Mouse (Mus musculus): ENCODE data around the gene Sh2d7. TPM values are rescaled to one million over a fixed set of nuclear protein-coding genes. Genes with fewer than 3 reads are reported as not detected.
"Not testable (repeated sequence)": the region's sequence is repeated elsewhere in the genome, so short reads cannot be mapped to it uniquely, and the experiment has no call there.

Gene Sh2d7
- total RNA-seq, 2 experiments from 2014 or later = not detected

DNA sequence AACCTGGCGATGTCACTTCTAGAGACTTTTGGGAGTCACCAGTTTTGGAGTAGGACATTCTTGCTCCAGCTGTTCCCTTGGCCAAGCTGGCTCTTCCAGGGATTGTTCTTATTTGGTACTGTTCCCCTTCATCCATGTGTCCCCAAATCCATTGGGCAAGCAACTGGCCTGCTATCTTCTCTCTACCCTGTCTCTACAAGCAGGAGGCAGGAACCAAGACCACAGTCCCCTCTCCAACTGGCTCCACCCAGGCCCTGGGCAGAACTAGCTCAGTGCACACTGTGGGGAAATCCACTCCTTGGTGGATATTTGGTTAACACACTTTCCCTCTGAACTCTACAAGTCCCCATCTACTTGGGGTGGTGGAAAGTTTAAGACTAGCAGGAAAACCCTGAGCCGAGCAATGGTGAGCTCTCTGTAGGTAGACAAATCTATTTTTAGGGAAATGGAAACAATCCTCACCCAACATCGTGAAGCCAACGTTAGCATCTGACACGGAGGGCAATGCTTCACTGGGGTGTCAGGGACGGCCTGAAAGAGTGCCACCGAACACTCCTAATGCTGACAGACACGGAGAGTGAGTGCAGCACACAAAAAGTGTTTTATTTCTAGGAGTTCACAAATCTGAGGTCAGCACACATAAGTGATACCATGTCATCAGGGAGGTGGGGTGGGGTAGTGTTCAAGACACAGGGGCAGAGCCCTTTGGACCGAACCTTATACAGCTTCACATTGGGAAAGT, 5.6 kb downstream of the Sh2d7 start:
- DNase-seq (ENCODE audit: low spot score in 2 of 2) = no peak

DNA sequence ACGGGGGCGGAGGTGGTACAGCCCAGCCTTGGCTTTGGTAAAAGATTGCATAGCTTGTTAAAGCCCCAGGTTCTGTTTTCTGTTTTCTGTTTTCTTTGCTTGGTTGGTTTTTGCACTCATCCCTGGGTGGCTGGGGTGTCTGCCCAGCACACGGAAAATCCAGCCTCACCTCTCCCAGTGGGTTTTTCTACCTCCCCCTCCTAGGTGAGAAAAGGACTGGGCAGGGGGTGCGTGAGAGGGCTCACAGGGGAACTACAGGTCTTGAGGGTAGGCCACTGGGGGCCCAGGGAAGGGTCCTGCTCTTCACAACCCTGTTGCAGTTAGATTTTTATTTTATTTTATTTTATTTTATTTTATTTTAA, 6.2 kb downstream of the Sh2d7 start:
- no peak for DNase-seq (ENCODE audit: low spot score in 2 of 2)

DNA sequence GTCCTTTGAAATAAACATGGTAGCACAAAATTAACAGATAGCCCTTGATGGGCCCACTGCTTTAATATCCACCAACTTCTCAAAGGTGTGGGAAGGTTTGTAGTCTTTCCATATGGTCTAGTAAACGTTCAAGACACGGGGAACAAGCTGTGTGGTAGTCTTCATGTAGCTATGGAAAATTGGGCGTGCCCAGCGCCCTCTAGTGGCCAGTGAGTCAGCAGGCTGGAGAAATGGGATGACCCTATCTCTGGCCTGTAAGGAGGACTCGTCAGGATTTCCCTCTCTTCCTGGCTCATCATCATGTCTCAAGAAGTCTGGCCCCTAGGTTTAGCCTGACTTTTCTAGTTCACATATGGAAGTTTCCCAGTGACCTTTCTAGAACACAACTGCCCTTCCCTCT, 8.8 kb downstream of the Sh2d7 start:
- peak; percentile 67 to 68 for DNase-seq (ENCODE audit: low spot score in 2 of 2)

DNA sequence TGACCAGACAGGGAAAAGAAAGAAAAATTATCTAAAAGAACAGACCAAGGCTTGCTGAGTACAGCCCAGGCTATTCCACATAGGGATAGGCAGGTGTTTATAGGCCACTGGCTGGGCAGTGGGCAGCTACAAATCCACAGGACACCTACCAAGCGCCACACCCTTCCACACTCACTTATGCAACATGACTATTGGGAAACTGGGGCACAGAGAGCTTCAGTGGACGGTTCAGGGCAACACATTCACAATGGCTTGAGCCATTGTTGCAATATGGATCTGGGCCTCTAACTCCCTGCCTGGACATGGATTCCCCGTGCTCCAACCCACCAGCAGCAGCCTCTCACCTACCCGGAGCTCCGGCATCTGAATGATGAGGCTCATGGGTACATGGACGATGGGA, 10.6 kb downstream of the Sh2d7 start:
- no peak for DNase-seq (ENCODE audit: low spot score in 2 of 2)

DNA sequence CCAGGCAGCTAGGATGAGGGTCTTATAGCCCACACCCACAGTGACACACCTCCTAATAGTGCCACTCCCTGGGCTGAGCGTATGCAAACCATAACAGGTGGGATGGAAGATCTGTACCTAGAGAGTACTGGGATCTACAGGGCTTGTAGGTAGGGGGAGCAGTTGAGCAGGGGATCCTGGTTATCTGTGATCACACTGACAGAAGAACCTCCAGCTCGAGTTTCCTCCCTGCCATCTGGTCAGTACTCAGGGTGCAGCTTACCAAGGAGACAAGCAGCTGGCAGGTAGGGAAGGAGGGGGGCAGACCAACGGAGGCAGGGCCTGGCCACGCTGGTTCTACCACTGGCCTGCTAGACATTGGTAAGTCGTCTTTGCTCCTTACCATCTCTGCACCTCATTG, 13.6 kb downstream of the Sh2d7 start:
- no peak for DNase-seq (ENCODE audit: low spot score in 2 of 2)

DNA sequence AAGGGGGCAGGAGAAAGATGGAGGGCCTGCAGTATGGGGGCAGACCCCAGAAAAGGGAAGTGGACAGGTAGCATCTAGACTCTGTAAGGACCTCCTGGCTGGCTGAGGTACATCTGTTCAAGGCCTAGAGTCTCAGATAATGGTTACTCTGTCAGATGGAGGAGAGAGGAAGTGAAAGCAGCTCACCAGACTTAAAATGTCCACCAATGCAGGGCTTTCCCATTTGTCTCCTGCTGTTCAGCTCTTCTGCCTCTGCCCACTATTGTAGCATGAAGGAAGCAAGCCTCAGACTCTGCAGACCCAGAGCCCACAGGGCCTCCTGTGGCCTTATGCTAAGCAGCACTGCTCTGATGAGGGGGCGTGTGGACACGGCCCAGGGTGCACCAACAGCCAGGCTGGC, 16.3 kb downstream of the Sh2d7 start:
- DNase-seq (ENCODE audit: low spot score in 2 of 2) = no peak

DNA sequence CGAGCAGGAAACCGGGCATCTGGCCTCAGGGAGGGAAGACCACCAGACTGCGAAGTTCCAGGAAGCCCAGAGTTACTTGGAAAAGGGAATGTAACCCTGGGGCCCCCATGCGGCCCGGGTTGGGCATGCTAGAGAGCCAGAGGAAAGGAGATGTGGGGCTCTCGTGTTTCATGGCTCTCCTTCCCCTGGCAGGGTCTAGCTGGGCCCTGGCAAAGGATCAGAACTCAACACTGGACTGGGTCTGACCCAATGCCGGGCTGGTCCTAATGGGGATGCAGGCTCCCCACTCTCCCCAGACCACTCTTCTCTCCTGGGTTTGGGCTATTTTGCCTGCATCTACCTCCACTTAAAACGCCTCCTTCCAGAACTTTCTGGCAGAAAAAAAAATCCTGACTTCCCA, 19.9 kb downstream of the Sh2d7 start:
- DNase-seq (ENCODE audit: low spot score in 2 of 2) = no peak

DNA sequence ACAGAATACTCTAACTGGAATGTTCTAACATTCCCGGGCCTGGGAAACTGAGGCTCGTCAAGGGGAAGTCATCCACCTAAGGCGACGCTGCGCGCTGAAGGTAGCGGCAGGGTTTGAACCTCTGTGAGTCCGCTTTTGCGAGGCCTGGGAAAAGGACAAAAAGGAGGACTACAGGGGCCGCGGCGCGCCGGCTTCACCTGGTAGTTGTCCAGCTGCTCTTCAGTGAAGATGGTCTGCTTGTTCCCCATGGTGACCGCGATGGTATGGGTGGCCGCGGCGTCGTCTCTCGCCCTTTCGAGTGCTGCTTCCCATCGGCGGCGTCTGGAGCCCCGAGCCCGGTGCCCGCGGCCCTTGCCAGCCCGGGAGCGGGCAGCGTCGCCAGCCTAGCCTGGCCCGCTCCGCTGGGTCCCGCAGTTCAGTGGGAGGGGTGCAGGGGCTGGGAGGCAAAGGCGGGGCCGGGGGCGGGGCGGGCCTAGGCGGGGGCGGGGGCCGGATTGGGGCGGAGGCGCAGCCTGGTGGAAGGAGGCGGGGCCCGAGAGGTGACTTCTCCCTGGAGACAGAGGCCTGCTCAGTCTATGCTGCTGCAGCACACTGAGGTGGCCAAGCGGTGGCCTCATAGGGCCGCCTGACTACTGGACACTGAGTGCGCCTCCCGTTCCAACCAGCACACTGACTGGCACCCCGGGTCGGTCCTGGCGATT, 21.1 kb downstream of the Sh2d7 start, which contains the start of gene Cib2:
Gene Cib2 (minus strand): TSS at position 448 of the 701 bp plus-strand sequence.
- DNase-seq (ENCODE audit: low spot score in 2 of 2) = peak; percentile 67 to 79

DNA sequence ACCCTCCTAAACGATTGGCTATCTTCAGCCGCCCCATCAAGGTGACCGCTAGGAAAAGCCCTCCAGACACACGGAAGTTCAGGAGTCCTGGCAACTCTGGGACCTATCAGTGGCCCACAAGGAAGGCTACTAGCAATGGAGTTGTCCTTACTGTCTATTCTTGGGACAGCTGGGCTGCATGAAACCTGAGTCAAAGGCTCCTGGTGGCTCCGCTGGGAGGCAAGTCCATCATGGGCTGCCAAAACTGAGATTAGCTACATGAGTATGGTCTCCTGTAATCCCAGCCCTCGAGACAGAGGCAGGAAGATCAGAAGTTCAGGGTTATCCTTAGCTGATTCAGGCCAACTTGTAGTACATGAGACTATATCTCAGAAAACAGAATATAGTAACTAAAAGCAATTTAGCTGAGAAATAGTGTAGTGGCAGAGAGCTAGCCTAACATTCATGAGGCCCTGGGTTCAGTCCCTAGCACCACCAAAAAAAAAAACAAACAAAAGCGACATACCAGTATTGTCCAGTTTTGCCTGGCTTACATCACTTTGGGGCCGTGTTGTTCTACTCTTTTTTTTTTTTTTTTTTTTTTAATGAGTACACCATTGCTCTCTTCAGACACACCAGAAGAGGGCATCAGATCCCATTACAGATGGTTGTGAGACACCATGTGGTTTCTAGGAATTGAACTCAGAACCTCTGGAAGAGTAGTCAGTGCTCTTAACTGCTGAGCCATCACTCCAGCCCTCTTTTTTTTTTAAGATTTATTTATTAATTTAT, 22.2 kb downstream of the Sh2d7 start:
- no peak for DNase-seq (ENCODE audit: low spot score in 2 of 2)

DNA sequence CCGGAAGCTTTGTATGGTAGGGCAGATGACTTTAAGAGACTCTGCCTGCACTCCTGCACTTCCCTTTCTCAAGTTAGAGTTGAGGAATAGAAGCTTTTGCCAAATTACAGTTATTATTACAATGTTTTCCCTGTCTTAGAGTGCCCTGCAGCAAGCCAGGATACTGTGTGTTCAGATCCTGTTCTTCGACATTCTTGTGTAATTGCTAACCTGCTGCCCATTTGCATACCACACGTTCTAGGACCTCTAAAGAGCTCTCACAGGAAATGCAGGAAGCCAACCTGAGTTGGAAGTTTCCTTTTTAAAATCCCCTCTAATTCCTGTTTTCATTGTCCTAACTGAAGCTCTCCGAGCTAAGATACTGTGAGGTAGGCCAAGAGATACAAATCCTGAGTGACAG, 28.2 kb downstream of the Sh2d7 start:
- DNase-seq (ENCODE audit: low spot score in 2 of 2) = no peak

DNA sequence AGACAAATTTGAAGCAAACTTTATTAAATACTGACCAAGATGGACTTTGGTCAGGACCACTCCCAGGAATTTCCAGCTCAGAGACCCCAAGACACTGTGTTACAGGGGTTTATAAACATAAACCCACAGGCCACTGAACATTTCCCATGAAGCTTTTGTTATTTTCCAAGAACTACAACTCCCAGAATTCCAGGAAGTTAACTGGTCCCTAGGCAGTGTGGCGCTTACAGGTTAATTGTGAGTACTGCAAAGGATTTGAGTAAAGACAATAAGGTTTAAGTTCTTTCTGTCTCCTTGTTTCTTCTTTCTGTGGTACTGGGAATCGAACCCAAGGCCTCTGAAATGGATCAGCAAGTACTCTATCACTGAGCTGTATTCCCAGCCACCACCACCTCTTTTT, 29.9 kb downstream of the Sh2d7 start:
- no peak for DNase-seq (ENCODE audit: low spot score in 2 of 2)

DNA sequence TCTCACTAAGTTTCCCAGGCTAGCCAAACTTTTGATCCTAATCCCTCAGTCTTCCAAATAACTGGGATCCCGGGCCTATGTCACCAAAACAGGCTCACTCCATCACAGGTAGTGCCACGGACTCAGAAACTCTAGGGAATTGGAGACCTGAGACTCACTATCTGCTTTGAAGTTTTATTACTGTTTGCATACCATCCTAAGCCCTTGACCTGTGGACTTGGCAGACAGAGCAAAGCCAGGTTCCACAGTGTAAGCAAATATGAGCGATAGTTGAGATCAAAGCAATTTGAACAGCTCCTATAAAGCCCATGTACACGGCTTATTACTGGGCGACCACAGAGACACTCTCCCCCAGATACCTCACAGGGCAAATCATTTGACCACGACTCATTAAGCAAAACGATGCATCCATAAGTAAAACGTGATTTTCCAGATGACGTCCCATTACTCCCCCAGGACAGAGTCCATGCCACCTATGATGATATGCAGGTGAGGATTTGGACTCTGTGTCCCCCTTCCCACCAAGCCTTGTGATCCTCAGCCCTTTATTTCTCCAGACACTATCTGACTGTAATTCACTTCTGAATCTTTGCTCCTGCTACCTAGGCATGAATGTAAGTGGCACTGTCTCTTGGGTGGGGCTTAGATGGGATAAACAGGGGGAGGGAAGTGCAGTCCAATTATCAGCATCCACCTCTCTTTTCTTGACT, 32.5 kb downstream of the Sh2d7 start:
- DNase-seq (ENCODE audit: low spot score in 2 of 2) = no peak

DNA sequence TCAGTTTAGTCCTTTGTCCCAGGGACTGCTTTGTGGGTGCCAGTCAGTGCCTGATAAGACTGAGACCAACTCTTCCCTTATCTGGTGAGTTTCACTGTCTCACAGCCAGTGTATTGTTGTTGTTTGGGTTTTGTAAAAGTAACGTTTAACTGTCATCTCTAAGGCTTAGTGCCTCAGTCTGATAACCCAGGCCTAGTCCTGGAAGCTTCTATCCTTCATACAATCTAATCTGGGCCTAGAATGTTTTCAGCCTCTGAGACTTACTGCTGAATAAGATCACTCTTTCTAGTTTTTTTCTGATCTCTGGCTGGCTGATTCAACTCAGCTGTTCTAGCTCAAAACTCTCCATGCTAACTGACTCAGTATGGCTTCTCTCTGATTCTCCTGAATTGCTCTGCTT, 44.9 kb downstream of the Sh2d7 start:
- no peak for DNase-seq (ENCODE audit: low spot score in 2 of 2)

DNA sequence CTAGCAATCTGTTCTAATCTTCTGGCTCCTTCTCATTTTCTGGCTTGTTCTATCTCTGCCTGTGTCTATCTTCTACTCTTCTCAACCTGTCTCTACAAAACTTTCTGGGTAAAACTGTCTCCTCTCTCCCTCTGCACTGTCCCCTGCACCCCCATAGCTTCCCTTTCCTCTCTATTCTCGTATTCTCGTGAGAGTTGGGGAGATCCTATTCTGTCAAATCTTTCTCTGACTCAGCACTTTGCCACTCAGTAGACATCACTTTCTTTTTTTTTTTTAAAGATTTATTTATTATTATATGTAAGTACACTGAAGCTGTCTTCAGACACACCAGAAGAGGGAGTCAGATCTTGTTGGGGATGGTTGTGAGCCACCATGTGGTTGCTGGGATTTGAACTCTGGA, 45.3 kb downstream of the Sh2d7 start:
- DNase-seq (ENCODE audit: low spot score in 2 of 2) = not testable (repeated sequence)

DNA sequence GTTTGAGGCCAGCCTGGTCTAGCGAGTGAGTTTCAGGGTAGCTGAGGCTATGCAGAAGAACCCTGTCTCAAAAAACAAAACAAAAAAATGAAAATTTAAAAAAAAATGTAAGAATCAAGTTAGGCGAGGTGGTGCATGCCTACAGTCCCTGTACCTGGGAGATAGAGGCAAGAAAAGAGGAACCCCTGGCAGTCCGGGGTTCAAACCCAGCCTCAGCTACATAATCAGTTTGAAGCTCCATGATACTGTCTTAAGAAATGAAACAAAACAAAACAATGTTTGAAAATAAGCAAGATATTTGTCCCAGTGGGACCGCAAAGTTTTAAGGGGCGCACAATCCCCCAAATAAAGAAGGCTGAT, 47.0 kb downstream of the Sh2d7 start:
- DNase-seq (ENCODE audit: low spot score in 2 of 2) = no peak

DNA sequence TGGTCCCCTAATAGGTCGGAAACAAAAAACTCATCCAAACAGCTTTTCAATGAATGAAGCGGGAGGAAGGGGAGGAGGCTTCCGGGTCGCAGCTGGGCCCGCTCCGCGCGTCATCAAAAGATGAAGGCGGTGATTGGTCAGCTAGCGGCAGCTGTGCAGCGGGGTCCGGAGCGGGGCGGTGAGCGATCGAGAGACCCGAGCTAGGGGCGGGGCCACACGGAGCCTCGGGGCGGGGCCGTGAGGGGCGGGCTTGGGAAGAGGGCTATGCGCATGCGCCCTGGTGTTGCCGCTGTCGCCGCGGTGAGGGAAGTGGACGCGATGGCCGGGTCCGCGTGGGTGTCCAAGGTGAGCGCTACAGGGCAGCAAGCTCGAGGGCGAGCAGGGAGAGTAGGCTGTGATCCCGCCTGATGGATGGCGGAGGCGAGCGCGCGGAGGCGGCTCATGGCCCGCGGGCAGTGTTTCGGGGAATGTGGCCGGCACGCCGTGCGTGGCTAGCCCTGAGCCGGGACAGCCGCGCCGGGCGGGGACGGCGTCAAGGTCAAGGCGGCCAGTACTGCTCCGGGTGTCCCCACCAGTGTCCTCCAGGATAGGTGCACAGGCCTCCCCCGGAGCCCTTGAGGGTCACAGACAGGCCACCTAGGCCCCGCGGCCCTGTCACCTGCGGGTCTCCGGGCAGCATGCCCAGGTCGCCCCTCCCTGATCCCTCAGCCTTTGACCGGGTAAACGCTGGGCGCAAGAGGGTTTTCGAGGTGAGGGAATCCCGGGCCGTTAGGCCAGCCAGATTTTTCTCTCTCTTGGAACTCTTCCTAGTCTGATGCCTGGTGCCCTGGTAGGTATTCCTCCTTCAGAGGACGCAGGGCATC, 47.6 kb downstream of the Sh2d7 start, which contains the start of gene Idh3a:
Gene Idh3a (plus strand): TSS at position 136 of the 863 bp plus-strand sequence.
- peak; percentile 98 to 99 for DNase-seq (ENCODE audit: low spot score in 2 of 2)

DNA sequence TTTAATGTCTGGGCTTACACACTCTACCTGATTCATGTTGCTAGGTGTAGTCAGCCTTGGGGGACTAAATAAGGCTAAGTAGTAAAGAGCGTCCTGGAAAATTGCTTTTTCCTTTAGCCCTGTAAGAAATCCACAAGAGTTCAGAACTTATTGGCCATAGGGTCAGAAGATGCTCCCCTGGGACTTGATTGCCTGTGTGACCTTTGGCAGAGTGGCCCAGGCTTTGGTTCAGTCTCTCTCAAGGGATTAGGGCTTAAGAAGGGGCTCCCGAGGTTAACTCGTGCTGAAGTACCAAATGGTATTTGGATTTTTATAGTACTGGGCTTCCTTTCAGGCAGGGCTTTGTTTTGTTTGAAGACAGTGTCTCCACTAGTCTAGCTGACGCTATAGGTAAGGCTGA, 49.1 kb downstream of the Sh2d7 start:
- no peak for DNase-seq (ENCODE audit: low spot score in 2 of 2)

DNA sequence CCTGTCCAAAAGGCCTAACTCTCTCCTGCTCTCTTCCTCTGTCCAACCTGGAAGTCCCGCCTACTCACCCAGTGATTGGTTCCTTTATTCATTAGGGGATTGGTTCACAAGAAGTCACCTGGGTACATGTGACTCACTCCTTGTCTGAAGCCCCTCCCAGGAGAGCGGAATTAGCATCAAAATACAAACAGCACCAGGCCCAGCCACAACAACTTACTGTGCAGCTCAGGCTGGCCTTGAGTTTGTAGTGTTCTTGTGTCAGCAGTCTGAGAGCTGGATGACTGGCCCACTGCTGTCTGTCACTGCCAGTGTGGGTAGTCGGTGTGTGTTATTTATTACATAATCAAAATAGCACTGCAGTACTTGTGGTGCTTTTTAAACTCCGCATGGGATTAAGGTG, 54.9 kb downstream of the Sh2d7 start:
- DNase-seq (ENCODE audit: low spot score in 2 of 2) = not testable (repeated sequence)

All from layer of hippocampus, postnatal 10 days (tissue).